Mouse (Mus musculus): Measurements from ENCODE around the gene Cyp2u1.
A peak's percentile ranks its signal among the peaks of the same experiment; 100 is the strongest.

Cyp2u1 gene

GRCm38 (mm10) chr3:131306255-131306654, 3.2 kb upstream of the Cyp2u1 start:
- no peak for DNase-seq (ENCODE audit: low read depth, low spot score)

- DNase-seq (ENCODE audit: low read depth, low spot score): no peak
These were observed 290 bp upstream of the Cyp2u1 start for GRCm38 (mm10) chr3:131303320-131303714.

GRCm38 (mm10) chr3:131299908-131300307, 3.1 kb downstream of the Cyp2u1 start:
- DNase-seq (ENCODE audit: low read depth, low spot score): peak; percentile 84

DNA sequence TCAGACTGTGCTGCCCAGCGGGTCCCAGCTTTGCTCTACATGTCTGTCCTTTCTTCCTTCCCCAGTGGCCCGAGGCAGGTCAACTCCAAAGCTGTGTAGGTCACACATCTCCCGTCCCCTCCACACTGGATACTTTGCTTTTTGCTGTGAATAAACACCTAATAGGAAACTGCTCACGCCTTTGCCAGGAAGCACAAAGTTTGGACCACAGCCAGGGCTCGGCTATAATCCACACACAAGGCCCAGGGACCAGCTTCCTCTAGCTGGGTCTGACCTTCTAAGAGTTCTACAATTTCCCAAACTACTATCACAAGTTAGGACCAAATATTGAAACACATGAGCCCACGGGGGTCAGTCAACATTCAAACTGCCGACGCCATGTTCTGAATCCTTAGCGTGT, 3.9 kb downstream of the Cyp2u1 start:
- DNase-seq (ENCODE audit: low read depth, low spot score): no peak

- DNase-seq (ENCODE audit: low read depth, low spot score): no peak
These were observed 6.1 kb downstream of the Cyp2u1 start for GRCm38 (mm10) chr3:131296893-131297292.

DNA sequence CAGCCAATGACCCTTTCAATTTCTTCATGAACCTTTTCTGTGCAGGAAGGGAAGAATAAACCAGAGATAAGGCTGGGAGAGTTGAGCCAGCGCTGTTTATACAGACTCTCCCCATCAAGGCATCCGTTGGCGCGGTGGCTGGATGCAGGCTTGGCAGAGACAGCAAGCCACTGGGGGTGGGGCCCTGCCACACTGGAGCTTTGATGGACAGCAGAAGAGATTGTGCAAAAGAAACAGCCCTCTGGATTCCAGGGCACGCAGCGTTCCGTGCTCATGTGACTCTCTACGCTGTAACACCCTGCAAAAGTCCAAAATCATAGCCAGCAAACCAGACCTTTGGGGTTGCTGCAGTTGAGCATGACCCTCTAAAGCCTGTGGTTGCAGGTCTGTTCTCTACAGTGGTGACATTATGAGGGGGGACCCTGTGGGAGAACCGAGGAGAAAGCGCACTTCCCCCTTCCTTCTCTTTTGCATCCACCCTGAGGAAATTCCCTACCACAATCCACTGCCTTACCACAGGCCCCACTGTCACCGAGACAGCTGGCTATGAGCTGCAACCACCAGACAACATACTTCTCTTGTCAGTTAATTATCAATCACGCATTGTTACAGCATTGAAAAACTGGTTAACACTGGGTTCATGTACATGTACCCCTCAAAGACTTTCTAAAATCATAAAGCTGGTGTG, 7.4 kb downstream of the Cyp2u1 start:
- DNase-seq (ENCODE audit: low read depth, low spot score): no peak

- DNase-seq (ENCODE audit: low read depth, low spot score): no peak
These were observed 8.5 kb downstream of the Cyp2u1 start for GRCm38 (mm10) chr3:131294503-131294902.

DNA sequence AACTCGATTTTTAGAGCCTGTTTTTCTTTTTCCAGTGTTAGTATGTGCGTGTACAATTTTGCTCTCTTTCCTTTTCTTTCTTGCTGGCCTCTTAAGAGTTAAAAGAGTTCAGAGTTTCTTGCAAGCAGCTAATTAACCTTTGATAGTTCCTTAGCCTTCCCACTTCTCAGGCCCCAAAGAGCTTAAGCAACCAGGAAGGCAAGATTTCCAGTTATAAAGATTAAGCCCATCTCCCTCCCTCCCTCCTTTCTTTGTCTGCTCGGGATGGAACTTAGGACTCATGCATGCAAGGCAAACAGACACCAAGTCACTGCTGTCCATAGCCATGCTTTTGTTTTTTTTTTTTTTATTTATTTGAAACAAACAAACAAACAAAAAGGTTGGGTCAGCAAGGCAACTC, 10.1 kb downstream of the Cyp2u1 start:
- no peak for DNase-seq (ENCODE audit: low read depth, low spot score)

DNA sequence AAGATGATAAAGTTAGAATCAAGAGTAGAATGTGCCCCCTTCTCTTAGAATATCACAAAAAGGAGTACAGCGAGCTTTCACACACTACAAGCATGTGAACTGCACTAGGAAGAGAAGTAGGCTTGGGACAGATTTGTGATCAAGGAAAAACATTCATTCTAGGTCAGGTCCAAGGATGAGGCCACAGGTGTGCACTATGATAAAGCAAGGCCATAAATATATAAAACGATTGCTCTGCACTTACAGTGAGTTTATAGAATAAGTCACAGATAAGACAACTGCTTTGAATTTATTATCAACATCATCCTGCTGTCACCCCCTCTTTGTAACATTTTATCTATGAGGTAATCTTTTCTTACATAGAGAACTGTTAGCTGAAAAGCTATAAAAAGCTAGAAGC, 10.7 kb downstream of the Cyp2u1 start:
- DNase-seq (ENCODE audit: low read depth, low spot score): no peak

- DNase-seq (ENCODE audit: low read depth, low spot score): no peak
These were observed 11.1 kb downstream of the Cyp2u1 start for GRCm38 (mm10) chr3:131291890-131292289.

DNA sequence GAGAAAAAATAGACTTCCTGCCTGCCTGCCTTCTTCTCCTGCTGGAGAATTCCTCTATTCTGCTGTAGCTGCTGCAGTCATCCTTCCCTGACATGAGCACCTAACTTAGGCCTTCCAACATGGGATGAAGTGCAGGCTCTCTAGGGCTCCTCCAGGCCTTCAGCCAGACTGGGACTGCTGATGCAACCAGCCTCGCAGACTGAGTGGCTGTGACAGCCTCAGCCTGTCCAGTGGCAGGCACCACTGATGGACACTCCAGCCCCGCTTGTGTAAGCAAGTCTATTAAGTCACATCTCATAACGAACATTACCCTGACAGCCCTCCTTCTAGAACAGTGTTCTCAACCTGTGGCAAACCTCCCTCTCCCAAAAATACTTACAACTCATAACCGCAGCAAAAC, 28.9 kb downstream of the Cyp2u1 start:
- no peak for DNase-seq (ENCODE audit: low read depth, low spot score)

DNA sequence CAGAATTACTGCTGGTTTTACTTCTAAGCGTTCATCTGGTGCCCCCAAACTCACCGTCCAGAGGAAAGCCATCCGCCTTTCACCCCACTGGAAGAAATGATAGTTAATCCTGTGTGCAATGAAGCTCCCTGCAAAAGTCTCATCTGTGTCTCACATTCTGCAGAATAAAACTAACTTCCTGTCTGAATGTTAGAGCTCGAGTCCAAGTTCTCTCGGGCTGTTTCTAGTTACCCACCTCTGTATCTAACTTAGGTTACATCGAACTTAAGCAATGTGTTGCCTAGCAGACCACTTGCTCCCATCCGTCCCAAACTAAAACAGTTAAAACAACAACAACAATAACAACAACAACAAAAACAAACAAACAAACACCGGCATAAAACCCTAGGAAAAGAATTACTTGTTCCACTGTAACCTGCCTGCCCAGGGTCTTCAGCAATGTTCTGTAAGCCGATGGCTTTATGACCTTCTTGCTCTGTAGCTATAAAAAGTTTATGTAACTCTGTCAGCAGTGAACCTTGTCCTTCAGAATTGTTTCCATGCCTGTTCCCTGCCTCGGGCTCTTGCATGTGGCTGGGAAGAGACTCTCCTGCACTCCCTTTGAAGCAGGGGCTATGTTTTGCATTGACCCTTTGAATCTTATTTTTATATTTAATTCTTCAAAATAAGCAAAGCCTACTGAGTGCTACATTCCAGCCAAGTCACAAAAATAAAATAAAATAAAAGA, 30.5 kb downstream of the Cyp2u1 start:
- peak; percentile 14 for DNase-seq (ENCODE audit: low read depth, low spot score)

DNA sequence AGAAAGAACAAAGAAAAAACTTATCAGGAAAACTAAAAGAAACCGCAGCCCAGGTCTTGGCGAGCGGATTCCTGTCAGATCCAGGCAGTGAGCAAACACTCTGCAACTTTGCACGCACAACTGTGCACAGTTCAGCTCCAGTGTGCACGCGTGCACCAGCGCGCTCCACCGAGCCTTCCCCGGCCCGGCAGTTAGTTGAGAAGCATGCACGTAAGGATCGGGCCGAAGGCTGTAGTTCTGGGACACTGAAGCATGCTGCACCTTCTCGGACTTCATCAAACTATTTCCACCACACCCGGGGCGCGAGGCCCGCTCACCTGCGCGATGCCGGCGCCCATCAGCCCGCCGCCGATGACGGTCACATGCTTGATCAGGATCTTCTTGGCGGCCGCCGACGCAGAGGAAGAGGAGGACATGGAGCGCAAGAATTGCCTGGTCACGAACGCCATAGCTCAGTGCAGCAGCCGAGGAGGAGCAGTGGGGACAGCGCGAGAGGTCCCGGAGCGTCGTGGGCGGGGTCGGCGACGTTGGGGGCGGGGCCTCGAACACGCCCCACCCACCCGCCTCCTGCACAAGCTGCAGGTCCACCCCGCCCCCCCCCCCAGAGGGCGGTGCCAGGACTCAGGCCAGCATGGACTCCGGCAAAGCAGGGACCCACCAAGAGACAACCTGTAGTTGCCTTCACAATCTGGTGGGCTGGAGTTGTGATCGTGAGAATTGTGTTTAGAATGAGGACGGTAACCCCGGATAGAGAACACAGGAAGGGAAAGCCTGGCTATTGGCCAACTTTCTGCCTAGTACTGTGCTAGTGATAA, 31.3 kb downstream of the Cyp2u1 start, which contains the start of gene Hadh:
Gene Hadh, minus strand, starts transcription at position 543 of the 815 bp plus-strand sequence.
- peak; percentile 85 for DNase-seq (ENCODE audit: low read depth, low spot score)

GRCm38 (mm10) chr3:131271157-131271556, 31.9 kb downstream of the Cyp2u1 start:
- DNase-seq (ENCODE audit: low read depth, low spot score): peak; percentile 84

DNA sequence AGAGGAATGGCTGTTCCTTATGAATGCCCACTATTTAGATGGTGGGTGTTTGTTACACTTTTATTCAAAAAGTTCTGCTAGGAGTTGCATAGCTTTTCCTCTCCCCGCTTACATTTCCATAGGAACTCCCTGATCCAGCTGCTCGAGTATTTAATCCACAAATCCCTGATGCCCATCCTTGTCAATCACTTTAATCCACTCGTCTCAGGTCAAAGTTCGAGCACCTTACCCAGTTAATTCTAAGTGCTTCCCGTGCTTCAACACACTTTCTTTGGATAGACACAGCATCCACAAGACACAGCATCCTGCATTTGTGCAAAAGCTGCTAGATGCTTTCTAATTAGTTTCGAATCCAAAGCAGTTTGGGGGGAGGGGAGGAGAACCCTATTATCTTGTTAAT, 32.6 kb downstream of the Cyp2u1 start:
- no peak for DNase-seq (ENCODE audit: low read depth, low spot score)

DNA sequence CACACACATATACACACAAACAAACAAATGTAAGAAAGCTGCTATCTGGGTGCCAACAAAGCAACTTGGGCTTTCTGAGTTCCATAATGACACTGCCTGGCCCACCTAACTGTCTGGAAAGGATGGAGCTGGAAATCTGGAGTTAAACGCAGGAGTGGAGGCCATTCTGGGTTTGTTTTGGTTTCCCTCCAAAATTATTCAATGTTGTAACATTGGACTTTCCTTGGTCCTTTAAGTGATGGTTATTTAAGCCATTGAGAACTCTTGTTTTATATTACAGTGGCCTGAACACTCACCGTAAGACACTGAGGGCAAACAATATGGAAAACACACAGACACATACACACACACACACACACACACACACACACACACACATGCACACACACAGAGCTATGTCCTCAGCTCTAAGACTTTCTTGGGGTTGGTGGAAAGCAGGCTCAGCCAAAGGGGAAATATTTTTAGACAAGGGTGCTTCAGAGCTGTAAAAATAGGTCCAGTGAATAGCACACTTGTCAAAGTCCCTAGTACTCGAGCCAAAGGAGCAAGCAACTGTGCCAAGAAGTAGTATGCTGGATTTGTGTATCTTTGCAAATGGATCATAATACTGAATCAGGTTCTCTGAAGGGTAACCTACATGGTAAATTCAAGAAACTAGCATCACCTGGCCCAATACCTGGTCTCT, 36.5 kb downstream of the Cyp2u1 start:
- DNase-seq (ENCODE audit: low read depth, low spot score): no peak

DNA sequence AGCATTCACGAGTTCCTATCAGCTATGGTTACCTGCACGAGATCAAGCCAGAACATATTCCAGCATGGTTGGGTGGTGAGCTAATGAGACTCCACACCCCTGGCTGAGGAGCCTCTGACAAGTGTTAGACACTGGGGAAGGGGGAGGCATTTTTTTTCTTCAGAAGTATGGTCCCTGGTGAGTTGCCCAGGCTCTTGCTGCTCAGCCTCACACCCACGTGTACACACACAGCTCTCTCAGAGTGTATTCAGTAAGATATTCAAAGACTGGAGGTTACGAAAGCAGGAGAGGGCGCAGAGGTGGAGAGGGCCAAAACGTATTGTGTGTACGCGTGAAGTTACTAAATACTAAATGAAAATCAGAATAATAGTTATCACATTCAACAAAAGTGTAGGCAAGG, 37.5 kb downstream of the Cyp2u1 start:
- no peak for DNase-seq (ENCODE audit: low read depth, low spot score)

DNA sequence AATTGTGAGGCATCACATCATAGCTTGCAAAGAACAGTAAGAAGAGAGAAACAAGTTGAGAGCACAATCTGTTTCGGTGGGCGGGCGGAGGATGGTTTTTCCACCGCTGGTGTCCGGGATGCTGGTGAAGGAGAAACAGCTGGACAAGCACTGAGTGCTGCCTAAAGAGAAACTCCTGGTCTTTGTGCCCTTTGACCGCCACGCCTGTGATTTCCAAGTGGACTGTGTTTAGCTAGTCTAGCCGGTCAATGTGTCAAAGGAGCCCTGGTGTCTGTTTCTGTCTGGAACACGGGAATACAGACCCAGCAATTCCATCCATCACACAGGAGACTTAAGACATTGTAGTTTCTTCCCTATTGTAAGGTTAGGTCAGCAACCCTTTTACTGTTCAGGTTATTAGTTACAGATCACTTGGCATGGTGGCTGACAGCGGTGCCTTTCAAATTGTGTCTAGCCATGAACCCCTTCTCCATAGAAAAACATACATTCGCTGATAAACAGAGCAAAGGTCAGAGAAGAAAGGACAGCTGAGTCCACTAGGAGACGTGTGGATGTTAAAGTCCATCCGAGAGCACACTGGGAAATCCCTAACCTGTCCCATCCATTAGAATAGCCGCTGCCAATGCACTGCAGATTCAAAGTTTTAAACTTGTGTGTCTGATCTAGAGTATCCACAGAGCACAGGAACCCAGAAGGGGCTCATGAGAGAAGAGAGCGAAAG, 39.1 kb downstream of the Cyp2u1 start:
- DNase-seq (ENCODE audit: low read depth, low spot score): no peak

DNA sequence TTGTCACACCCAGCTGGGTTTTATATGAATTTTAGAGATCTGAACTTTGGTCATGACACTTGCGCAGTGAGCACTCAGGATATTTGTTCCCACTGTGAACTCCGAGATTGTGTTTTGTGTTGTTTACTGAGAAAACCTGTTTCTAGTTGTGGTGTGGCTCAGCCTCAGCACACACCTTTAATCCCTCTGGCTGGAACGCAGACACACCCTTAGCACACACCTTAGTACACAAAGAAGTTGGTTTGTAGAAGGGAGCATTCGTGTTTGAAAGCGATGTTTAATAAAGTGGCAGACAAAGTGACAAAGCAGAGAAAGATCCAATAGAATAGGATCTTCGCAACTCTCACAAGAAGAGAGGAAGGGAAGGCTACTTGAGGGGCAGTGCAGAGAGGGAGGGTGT, 42.6 kb downstream of the Cyp2u1 start:
- DNase-seq (ENCODE audit: low read depth, low spot score): no peak

DNA sequence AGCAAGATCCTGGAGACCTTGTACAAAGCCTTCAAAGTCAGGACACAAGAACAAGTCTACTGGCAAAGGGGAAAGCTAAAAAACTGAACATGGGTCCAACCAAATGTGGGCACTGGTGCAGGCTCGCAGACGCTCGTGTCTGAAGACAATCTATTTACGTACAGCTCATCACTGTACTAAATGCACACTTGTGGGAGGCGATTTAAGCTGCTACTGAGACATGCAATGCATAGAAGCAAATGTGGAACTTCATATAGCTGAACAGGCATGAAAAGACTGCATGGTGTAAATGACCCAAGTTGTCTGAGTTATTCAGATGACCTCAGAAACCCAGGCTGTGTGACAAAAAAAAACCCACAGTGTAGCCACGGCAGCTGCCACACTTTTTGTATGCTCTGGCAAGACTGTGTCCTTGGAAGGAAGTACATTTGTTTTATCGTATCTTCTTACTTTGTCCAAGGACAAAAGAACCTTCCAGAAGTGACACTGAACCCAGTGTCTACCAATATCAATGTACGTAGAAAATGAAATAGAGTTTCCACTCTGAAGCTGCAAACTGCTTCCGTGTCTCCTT, 43.5 kb downstream of the Cyp2u1 start:
- DNase-seq (ENCODE audit: low read depth, low spot score): no peak

DNA sequence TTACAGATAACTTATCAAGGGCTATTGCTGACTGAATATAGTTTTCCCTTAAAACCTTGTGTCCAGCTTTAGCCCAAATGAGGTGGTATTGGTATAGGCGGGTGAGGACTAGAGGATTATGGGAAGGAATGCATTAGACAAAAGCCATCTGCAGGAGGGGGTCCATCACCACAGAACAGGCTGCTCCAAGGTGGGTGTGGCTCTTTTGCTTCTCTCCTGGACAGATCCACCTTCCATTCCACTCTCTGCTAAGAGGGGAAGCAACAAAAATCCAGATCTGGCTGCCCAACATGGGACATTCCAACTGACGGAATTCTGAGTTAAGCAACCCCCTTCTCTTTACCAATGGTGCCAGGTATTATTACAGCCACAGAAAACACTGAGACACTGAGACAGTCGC, 44.1 kb downstream of the Cyp2u1 start:
- no peak for DNase-seq (ENCODE audit: low read depth, low spot score)

All from 3T3-L1 (cell line).